Mouse (Mus musculus): ENCODE results near the gene Vps37c.

DNA sequence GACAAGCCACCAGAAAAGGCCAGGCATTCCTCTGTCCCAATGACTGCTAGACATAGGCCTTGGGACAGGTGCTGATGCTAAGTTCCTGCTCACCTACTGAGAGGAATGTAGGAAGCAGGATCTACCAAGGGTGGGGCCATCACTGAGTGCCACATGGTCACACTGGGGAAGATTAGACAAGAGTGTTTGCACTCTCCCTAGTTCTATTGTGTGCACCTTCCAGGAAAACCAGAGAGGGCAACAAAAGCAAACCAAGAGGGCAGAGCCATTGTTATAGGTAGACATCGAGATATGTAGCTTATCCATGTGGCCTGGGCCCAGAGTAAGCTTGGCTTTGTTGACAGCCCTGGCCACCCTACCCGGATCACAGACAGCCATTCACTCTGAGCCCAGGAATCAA lies 2.8 kb upstream of the Vps37c start:
- TF ChIP-seq MAX (IDR thresholded peaks at IDR 0.05; ENCODE audit: low read depth): no peak
- no peak for TF ChIP-seq POLR2AphosphoS2 (IDR thresholded peaks at IDR 0.05; ENCODE audit: insufficient read length, low read depth)
- no peak for TF ChIP-seq POLR2A (IDR thresholded peaks at IDR 0.05; ENCODE audit: insufficient read length, low read depth)
- TF ChIP-seq REST (IDR thresholded peaks at IDR 0.05; ENCODE audit: insufficient read depth, insufficient read length): no peak
- TF ChIP-seq USF1 (IDR thresholded peaks at IDR 0.05; ENCODE audit: low read depth): no peak
- no peak for TF ChIP-seq E2F4 (IDR thresholded peaks at IDR 0.05; ENCODE audit: insufficient read depth)
- TF ChIP-seq MYOG (IDR thresholded peaks at IDR 0.05; ENCODE audit: control insufficient read depth in 1 of 3, insufficient read depth in 1 of 3, insufficient read length in 2 of 3, low read depth in 2 of 3): no peak
- TF ChIP-seq TCF12 (IDR thresholded peaks at IDR 0.05; ENCODE audit: insufficient read depth, poor library complexity, severe bottlenecking): no peak
- no peak for TF ChIP-seq MYOD1 (IDR thresholded peaks at IDR 0.05; ENCODE audit: control insufficient read depth in 1 of 3, insufficient read length in 2 of 3, low read depth in 2 of 3)
- TF ChIP-seq TCF3 (IDR thresholded peaks at IDR 0.05; ENCODE audit: insufficient read length, low read depth): no peak
